Comparison of ENCODE assay signal across 8 mouse cellular contexts in the genomic region with DNA sequence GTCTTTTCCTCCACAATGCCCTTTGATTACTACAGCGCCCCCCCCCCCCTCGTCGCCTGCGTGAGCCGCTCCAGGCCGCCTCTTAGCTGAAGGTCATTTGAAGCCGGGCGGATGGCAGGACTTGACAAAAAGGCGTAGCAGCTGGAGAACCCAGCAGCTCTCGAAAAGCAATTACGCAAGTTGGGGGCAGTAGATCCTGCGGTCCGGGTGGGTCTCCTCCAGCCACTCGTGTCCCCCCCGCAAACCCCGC. TPM values are rescaled to one million over a fixed set of nuclear protein-coding genes. Genes with fewer than 3 reads are reported as not detected.
A peak's percentile ranks its signal among the peaks of the same experiment; 100 is the strongest.
DNase-seq lines count a peak whose midpoint lies in the region; ATAC-seq and TF ChIP-seq lines count a peak whose summit lies in the region.

No protein-coding gene starts in this region.

- peak overlapping the region; percentile 80 for H3K9ac ChIP-seq in lung, postnatal 0 days (replicated peaks; ENCODE audit: low read depth)
- H3K9ac ChIP-seq in forebrain, embryonic 11.5 days (ENCODE audit: low read length) = peak overlapping the region; percentile 62
- H3K9ac ChIP-seq in limb, embryonic 12.5 days (replicated peaks) = peak overlapping the region; percentile 82

- DNase-seq in lung, postnatal 0 days (ENCODE audit: low spot score) = no peak
- DNase-seq in lung, postnatal 4 days = no peak
- DNase-seq in forebrain, embryonic 11.5 days (ENCODE audit: low spot score) = no peak
- DNase-seq in frontal cortex, adult 2 months (ENCODE audit: extremely low spot score in 1 of 2, low spot score in 1 of 2) = no peak
- no peak for DNase-seq in adrenal gland, postnatal 25 days
- DNase-seq in kidney, postnatal 10 days = no peak

- no peaks in the 10 kb centered on the region for H3K27me3 ChIP-seq in lung, postnatal 0 days (replicated peaks; ENCODE audit: insufficient read depth, low read length)
- H3K27me3 ChIP-seq in forebrain, embryonic 11.5 days (ENCODE audit: control insufficient read depth, insufficient read depth, low read length) = no peaks in the 10 kb centered on the region
- H3K27me3 ChIP-seq in limb, embryonic 12.5 days = no peaks in the 10 kb centered on the region

- no peak for TF ChIP-seq POLR2A in olfactory bulb, adult 2 months (IDR thresholded peaks at IDR 0.05; ENCODE audit: insufficient read depth, low read depth, low read length)

- no peak for TF ChIP-seq CTCF in lung, postnatal 0 days (IDR thresholded peaks at IDR 0.05)
- no peak for TF ChIP-seq CTCF in olfactory bulb, adult 2 months (IDR thresholded peaks at IDR 0.05; ENCODE audit: insufficient read depth, low read depth, low read length)

- no peaks in the 10 kb centered on the region for H3K9me3 ChIP-seq in lung, postnatal 0 days (ENCODE audit: low read length)
- no peaks in the 10 kb centered on the region for H3K9me3 ChIP-seq in forebrain, embryonic 11.5 days (ENCODE audit: control insufficient read depth, low read length)
- H3K9me3 ChIP-seq in limb, embryonic 12.5 days = no peaks in the 10 kb centered on the region

- no peak; the same call in 1 of the 2 replicates for ATAC-seq in lung, postnatal 0 days
- ATAC-seq in forebrain, embryonic 11.5 days (replicated peaks; ENCODE audit: low FRiP score) = no peak
- ATAC-seq in limb, embryonic 12.5 days (ENCODE audit: insufficient number of reproducible peaks, insufficient read depth, low FRiP score, low TSS enrichment, low read depth) = no peak

- H3K4me3 ChIP-seq in lung, postnatal 0 days (ENCODE audit: low read depth, low read length) = peak overlapping the region; percentile 84
- peak overlapping the region; percentile 60 for H3K4me3 ChIP-seq in forebrain, embryonic 11.5 days (ENCODE audit: low read depth, low read length)
- peak overlapping the region; percentile 94 for H3K4me3 ChIP-seq in limb, embryonic 12.5 days (replicated peaks)
- H3K4me3 ChIP-seq in olfactory bulb, adult 2 months (ENCODE audit: insufficient read depth, low read depth, low read length) = peak overlapping the region; percentile 98

- peak overlapping the region; percentile 97 for H3K27ac ChIP-seq in lung, postnatal 0 days (ENCODE audit: low read length)
- H3K27ac ChIP-seq in forebrain, embryonic 11.5 days (ENCODE audit: low read depth, low read length) = peak overlapping the region; percentile 63
- peak overlapping the region; percentile 94 for H3K27ac ChIP-seq in limb, embryonic 12.5 days
- H3K27ac ChIP-seq in olfactory bulb, adult 2 months (ENCODE audit: insufficient read depth, low read depth, low read length) = peak overlapping the region; percentile 88

- no peak for TF ChIP-seq EP300 in lung, postnatal 0 days (IDR thresholded peaks at IDR 0.05)

- H3K4me1 ChIP-seq in lung, postnatal 0 days (ENCODE audit: insufficient read depth, low read depth, low read length) = no peaks in the 10 kb centered on the region
- H3K4me1 ChIP-seq in forebrain, embryonic 11.5 days (replicated peaks; ENCODE audit: control insufficient read depth, insufficient read depth, low read length) = 0 out of 2 replicates have a peak, but pooled peaks cover 2% of the 10 kb centered on the region
- H3K4me1 ChIP-seq in limb, embryonic 12.5 days (replicated peaks) = peaks cover 18% of the 10 kb centered on the region
- peaks cover 6% of the 10 kb centered on the region; the same call in 1 of the 2 replicates for H3K4me1 ChIP-seq in olfactory bulb, adult 2 months (ENCODE audit: control insufficient read depth, insufficient read depth, low read length)

- H3K4me2 ChIP-seq in lung, postnatal 0 days (replicated peaks; ENCODE audit: low read depth, low read length) = peak overlapping the region; percentile 72
- peak overlapping the region; percentile 74 for H3K4me2 ChIP-seq in forebrain, embryonic 11.5 days (ENCODE audit: low read depth, low read length, severe bottlenecking)
- H3K4me2 ChIP-seq in limb, embryonic 12.5 days = peak overlapping the region; percentile 75

- H3K36me3 ChIP-seq in lung, postnatal 0 days (ENCODE audit: insufficient read depth, low read length) = peaks cover 7% of the 10 kb centered on the region; the same call in 1 of the 2 replicates
- H3K36me3 ChIP-seq in forebrain, embryonic 11.5 days (ENCODE audit: control insufficient read depth, insufficient read depth, low read length) = no peaks in the 10 kb centered on the region
- peaks cover 29% of the 10 kb centered on the region for H3K36me3 ChIP-seq in limb, embryonic 12.5 days

- 0% methylated on average over 14 of the region's 16 CpGs for WGBS in lung, postnatal 0 days
- WGBS in forebrain, embryonic 11.5 days = under 1% methylated on average over 16 of the region's 16 CpGs
- under 1% methylated on average over 16 of the region's 16 CpGs for WGBS in limb, embryonic 12.5 days
- WGBS in olfactory bulb, adult 2 months = under 1% methylated on average over 16 of the region's 16 CpGs

RNA-seq across cellular contexts. Expression of gene Nfx1, which starts 0.2 kb away (rescaled TPM):
- 31.7 and 34.5 TPM in 2 replicates for polyA plus RNA-seq in lung, postnatal 0 days (2015; fragmentation: Nextera tagmentation; extraction: Ambion mirVana)
- 108 and 115 TPM in 2 replicates for polyA plus RNA-seq in forebrain, embryonic 11.5 days (2014; fragmentation: Nextera tagmentation; extraction: Ambion mirVana)
- 103 and 106 TPM in 2 replicates for polyA plus RNA-seq in limb, embryonic 12.5 days (2016; fragmentation: Nextera tagmentation; extraction: Ambion mirVana)
- not detected in 2 replicates for polyA plus RNA-seq in olfactory bulb, adult 2 months (2012; ENCODE audit: insufficient read depth, insufficient read length, low replicate concordance, missing spikeins)
- polyA plus RNA-seq in frontal cortex, adult 2 months (2012; rRNA removed) = 89.1 and 103 TPM in 2 replicates
- 86.1 and 90.5 TPM in 2 replicates for total RNA-seq in adrenal gland, postnatal 25 days (2021)

RNA-seq across cellular contexts. Expression of gene Chmp5, which starts 22.3 kb away (rescaled TPM):
- polyA plus RNA-seq in lung, postnatal 0 days (2015; fragmentation: Nextera tagmentation; extraction: Ambion mirVana) = 150 and 159 TPM in 2 replicates
- polyA plus RNA-seq in forebrain, embryonic 11.5 days (2014; fragmentation: Nextera tagmentation; extraction: Ambion mirVana) = 120 and 134 TPM in 2 replicates
- polyA plus RNA-seq in limb, embryonic 12.5 days (2016; fragmentation: Nextera tagmentation; extraction: Ambion mirVana) = 101 and 105 TPM in 2 replicates
- polyA plus RNA-seq in olfactory bulb, adult 2 months (2012; ENCODE audit: insufficient read depth, insufficient read length, low replicate concordance, missing spikeins) = not detected in 2 replicates
- polyA plus RNA-seq in frontal cortex, adult 2 months (2012; rRNA removed) = 110 and 116 TPM in 2 replicates
- 103 and 105 TPM in 2 replicates for total RNA-seq in adrenal gland, postnatal 25 days (2021)

RNA-seq across cellular contexts. Expression of gene Bag1, which starts 22.4 kb away (rescaled TPM):
- 231 and 234 TPM in 2 replicates for polyA plus RNA-seq in lung, postnatal 0 days (2015; fragmentation: Nextera tagmentation; extraction: Ambion mirVana)
- 217 and 227 TPM in 2 replicates for polyA plus RNA-seq in forebrain, embryonic 11.5 days (2014; fragmentation: Nextera tagmentation; extraction: Ambion mirVana)
- 229 and 239 TPM in 2 replicates for polyA plus RNA-seq in limb, embryonic 12.5 days (2016; fragmentation: Nextera tagmentation; extraction: Ambion mirVana)
- not detected in 2 replicates for polyA plus RNA-seq in olfactory bulb, adult 2 months (2012; ENCODE audit: insufficient read depth, insufficient read length, low replicate concordance, missing spikeins)
- 165 and 177 TPM in 2 replicates for polyA plus RNA-seq in frontal cortex, adult 2 months (2012; rRNA removed)
- total RNA-seq in adrenal gland, postnatal 25 days (2021) = 276 and 283 TPM in 2 replicates

RNA-seq across cellular contexts. Expression of gene Spink4, which starts 50.7 kb away (rescaled TPM):
- polyA plus RNA-seq in lung, postnatal 0 days (2015; fragmentation: Nextera tagmentation; extraction: Ambion mirVana) = 3.5 and 4.6 TPM in 2 replicates
- polyA plus RNA-seq in forebrain, embryonic 11.5 days (2014; fragmentation: Nextera tagmentation; extraction: Ambion mirVana) = not detected in 2 replicates
- polyA plus RNA-seq in limb, embryonic 12.5 days (2016; fragmentation: Nextera tagmentation; extraction: Ambion mirVana) = not detected in 2 replicates
- not detected in 2 replicates for polyA plus RNA-seq in olfactory bulb, adult 2 months (2012; ENCODE audit: insufficient read depth, insufficient read length, low replicate concordance, missing spikeins)
- polyA plus RNA-seq in frontal cortex, adult 2 months (2012; rRNA removed) = not detected in 2 replicates
- 5.2 and 10.7 TPM in 2 replicates for total RNA-seq in adrenal gland, postnatal 25 days (2021)
